Mouse (Mus musculus) embryo, embryonic 11.5 days (tissue): ENCODE results near the gene Cpa4.
A peak's percentile ranks its signal among the peaks of the same experiment; 100 is the strongest.

Experiments used
- DNase-seq: peaks from one replicate; pipeline ENCODE4 v3.0.0-alpha.2; 2012; ENCODE audit warnings: low read depth, low spot score

Cpa4 gene

DNA sequence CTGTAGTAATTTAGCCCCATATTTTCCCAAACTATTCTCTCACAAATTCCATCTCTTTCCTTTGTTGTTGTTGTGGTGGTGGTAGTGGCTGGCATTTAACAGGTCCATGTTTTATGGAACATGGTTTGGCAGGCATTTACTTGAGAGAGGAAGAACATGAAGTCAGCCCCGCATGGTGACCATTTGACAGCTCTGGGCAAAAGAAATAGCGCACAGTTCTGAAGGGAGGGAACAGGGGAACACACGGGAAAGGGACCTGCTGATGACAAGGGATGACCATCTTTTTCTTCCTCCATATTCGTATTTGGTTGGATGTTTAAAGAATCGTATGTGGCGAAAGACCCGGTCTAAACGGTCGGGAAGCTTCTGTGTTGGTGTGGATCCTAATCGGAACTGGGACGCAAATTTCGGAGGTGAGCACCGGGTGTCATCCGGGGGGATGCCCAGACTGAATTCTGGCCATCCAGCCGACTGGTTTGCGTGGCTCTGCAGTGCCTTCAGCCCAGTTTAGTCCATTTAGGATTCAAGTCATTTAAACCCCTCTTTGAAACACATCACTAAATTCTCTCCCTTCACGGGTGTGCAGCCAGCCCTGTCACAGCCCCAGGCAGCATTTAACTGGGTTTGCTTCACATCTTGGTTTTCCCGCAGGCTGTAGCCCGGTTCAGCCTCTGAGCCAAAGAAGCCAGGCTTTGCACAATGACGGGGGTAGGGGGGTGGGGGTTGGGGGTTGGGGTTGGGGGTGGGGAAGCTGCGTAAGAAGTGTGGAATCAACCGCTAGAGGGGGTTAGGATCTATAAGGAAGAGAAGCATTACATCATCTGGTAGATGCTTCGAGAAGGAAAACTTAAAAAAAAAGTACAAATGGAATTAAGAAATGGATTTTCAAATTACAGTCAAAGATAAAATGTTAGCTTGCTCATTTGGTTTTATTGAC, 16.3 kb upstream of the Cpa4 start:
- no peak for DNase-seq

GRCm38 (mm10) chr6:30552628-30553027, 15.5 kb upstream of the Cpa4 start:
- no peak for DNase-seq

DNA sequence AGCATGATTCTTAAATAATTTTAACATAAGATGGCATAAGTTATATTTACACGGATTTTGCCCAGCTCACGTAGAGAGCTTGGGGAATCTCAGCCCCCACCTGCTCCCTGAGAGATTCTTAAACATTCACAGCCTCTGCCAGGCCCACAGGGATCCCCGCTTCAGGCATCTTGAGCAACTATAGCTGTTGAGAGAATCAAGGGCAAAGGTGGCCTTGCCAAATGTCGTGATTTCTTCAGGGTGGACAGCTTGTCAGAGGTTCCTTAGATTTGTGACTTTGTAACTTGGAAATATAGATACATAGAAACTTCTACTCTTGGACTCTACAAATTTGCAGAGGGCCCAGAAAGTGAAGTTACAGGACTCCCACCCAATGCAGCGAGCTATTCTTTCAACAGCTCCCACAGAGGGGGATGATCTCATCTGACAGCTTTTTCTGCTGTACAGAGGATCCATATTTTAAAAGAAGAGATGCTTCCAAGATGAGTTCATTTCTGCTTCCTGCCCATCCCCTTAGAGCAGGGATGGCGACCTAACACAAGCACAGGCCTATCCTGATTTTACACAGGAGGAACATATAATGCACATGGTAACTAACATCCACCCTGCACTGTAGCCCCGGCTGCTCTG, 14.7 kb upstream of the Cpa4 start:
- DNase-seq: no peak

GRCm38 (mm10) chr6:30554092-30554491, 14.1 kb upstream of the Cpa4 start:
- DNase-seq: no peak

DNA sequence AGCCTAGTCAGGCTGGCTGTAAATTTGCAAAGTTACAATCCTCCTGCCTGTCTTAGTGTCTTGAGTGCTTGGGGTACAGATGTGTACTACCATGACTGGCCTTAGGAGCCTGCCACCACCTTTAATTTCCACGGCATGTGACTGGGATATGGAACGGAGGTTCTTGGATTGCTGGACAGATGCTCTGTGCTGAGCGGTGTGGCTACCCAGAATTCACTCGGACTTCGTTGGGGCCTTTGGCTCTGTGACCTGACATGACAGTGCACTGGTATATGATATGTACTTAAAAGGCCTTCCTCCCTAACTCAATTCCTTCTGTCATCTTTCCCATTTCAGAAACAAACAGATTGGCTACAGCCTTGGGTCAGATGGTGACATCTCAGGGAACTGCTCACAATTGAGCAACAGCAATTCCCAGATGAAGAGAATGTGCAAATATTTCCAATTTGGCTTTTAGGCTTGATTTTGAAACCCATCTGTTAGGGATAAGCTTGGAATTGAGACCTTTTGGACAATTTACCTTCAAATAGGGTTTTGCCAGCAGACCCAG, 13.5 kb upstream of the Cpa4 start:
- no peak for DNase-seq

DNA sequence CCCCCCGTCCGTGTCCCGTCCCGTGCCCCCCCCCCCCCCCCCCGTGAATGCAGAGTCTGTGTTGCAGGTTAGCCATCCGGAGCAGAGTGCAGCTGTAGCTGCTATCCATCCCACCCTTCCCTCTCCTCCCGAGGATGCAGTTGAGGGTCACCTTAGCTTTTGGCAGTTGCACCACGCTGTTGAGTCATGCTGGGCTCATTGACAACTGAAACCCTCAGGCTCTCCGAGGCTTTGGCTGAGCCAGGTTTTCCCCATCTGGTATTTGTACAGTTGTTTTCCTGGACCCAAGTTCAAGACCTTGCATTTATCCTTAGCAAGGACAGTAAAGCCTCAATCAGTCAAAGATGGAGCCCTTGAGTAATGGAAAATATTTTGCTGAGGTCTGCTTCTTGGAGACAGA, 12.1 kb upstream of the Cpa4 start:
- DNase-seq: no peak

- DNase-seq: no peak
Measured at GRCm38 (mm10) chr6:30559726-30560125, 8.4 kb upstream of the Cpa4 start.

DNA sequence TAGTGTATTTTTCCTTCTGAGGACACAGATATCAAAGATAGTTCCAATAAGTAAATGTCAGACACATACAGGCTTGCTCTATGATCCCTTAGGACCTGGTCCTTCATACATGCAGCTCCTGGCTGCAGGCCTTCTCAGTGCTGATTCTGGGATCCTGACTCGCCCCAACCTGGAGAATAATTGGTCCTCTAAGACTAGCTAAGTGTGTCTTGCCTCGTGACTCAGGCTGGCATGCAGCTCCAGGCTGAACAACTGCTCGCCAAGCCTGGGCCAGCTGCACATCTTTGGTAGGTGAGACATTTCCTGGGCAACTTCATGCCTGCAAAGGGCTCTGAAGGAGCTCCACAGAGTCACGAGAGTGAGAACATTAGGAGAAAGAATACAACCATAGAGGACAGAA, 6.0 kb upstream of the Cpa4 start:
- no peak for DNase-seq

DNA sequence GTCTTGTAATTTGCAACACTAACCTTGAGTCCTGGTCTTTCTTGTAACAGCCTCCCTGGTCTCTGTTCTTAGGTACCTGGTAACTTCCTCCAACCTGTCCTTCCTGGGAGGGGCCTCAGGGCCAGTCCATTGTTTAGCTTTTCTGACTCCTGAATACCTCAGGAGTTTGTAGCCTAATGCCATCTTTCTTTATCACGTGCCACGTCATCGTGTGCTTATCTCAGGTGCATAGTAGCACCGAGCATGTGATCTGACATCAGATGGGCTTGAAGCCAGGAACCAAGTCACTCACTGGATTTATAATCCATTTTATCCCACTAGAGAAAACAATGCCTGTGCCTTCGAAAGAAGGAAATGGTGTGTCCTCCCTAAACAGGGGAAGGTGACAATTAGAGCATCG, 4.6 kb upstream of the Cpa4 start:
- no peak for DNase-seq

- no peak for DNase-seq
Measured at GRCm38 (mm10) chr6:30564051-30564450, 4.1 kb upstream of the Cpa4 start.

DNA sequence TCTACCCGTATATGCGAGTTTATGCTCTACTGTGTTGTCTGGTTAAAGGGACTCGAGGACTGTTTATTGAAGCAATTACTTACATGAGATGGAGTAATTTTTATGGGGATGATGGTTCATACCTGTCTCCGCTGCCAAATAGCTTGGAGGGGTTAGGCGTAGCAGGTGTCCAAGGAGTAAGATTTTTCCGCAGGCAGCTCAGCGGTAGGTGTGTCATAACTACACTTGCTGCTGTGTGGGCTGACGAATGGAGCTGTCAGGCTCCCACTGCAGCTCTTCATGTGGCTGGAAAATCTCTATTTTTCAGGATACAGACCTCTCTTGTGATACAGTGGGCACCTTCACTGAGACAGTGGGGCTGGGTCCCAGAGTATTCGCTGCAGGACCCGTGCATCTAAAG, 1.2 kb downstream of the Cpa4 start:
- no peak for DNase-seq

DNA sequence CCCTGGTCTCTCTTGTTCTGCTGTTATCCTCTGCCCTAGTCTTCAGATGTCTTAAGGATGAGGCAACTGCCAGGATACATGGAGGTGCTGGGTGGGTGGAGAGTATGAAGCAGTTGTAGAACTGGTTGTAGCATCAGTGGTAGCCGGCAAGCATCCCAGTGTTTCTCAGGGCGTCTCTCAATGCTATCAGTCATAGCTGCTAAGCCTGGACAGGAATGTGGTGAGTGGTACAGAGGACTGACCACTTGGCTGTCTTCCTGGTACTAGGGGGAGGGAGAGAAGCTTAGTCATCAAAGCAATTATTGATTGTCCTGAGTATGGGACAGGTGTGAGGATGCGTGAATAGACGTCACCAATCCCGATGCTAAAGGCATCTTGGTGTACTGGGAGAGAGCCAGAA, 1.8 kb downstream of the Cpa4 start:
- no peak for DNase-seq

DNA sequence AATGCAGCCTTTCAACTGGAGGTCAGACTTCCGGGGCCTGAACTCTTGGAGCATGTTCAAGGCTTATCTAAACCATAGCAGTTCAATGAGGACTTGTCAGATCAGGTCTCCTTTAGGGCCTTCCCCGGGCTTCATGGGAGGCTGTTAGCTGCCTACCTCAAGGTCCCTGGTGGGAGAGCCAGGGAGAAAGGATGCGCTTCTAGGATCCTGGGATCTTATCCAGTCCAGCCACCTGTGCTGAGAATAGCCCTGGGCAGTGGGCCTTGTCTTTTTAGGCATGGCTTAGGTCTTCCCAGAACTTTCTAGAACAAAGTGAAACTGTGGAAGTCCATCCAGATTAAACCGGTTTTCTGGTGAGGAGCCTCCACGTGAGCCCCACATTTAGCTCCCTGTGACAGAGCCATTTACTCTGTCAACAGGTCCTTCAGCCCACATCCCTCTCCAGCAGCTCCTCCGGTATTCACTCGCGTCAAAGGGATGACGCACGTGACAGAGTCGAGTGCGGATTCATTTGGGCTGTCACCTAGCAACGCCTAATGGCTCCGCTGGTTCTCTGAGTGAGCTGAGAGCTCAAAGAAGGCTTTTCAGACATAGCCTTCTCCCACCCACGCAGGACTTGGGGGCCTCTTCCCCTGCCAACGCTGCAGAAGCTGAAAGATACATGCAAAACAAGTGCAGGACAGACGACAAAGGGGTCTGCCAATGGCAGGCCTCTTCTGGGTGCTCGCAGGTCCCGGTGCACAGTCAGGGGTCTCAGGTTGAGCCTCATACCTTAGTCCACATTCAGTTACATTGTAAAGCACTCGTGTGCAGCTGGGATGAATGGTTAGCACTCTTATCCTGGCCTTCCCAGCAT, 4.5 kb downstream of the Cpa4 start:
- peak; percentile 37 for DNase-seq

DNA sequence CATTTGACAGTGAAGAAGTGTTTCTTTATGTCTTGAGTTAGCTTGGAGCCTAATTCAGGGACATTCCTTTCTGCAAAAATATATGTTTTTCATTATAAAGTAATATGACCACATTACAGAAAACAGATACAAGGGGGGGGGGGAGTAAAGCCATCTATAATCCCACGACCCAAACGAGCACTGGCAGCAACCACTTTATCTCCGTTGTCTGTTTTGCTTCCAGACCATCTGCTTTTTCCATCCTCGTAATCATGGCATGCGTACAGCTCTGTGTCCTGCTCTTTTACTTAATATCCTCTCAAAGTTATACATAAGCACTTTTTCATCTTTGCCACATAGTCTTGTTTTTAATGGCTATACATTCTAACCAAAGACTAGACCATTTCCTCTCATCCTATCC, 5.2 kb downstream of the Cpa4 start:
- DNase-seq: no peak

- no peak for DNase-seq
Measured at GRCm38 (mm10) chr6:30574945-30575344, 6.8 kb downstream of the Cpa4 start.

- DNase-seq: no peak
Measured at GRCm38 (mm10) chr6:30576477-30577203, 8.5 kb downstream of the Cpa4 start.

DNA sequence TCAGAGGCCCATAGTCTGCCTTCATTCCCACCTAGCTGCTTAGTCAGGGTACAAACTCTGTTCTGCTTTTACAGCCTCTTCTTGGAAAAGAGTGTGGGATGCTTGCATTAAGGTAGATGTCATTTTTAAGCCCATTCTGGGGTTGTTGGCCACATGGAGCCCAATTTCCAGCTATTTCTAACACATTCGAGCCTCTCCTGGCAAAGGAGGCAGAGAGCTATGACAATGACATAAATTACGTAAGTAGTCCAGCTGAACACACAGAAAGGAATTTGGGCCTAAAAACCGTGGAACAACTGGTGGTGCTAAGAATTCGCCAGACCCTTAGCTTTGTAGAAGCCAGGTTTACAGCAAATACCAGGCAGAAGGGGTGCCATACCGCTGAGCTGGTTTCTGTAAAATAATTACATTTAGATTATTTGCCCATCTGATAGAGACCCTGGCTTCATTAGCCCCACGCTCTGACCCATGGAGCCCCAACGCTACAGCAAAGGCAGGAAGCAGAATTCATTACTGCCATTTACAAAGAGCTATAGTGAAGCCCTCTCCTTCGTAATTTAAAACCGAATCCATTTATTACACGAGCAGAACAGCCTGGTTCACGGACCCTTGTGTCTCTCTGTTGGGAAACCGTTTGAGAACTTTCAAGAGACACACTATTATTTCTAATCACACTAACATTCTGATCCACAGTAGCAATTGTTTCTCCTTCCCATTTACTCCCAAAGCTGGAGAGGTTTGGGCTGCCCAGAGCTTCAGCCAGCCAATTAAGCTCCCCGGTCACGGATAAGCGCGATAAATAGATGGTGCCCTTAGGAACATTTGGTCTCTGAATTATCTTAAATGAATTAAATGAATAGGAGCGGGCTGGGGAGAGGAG, 12.0 kb downstream of the Cpa4 start:
- DNase-seq: no peak

- no peak for DNase-seq
Measured at GRCm38 (mm10) chr6:30580841-30581176, 12.6 kb downstream of the Cpa4 start.

GRCm38 (mm10) chr6:30586886-30587442, 18.8 kb downstream of the Cpa4 start:
- DNase-seq: no peak

DNA sequence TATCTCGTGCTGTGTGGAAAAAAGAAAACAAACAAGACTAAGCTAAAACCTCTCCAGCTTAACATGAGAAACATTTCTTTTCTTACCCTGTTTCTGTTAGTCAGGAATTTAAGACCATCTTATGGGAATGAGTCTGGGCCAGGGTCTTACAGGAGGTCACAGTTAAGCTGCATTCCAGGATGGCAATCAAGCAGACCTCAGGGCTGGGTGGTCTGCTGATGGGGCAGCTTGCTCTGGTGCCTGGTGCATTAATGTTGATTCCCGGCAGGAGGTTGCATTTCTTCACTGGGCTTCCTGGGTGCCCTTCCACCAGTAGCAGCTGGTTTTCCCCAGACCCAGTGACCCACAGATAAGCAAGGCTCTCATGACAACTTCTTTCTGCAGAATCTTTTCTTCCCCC, 21.6 kb downstream of the Cpa4 start:
- no peak for DNase-seq
